Mouse (Mus musculus) liver, adult 2 months (tissue): ENCODE data around the gene Wnt11. TPM values are rescaled to one million over a fixed set of nuclear protein-coding genes. Genes with fewer than 3 reads are reported as not detected.

Experiments used
- DNase-seq: peaks from one replicate; pipeline ENCODE4 v3.0.0-alpha.2; 2011; ENCODE audit warnings: low read depth, low spot score; ENCODE audit errors: extremely low read depth
- H3K27ac ChIP-seq: fragments of 200-500 bp; replicated peaks from 2 replicates; pipeline ENCODE4 v1.5.1; 2012; ENCODE audit warnings: low read depth, mild to moderate bottlenecking, control low read depth, inconsistent platforms, low read length; ENCODE audit not compliant: insufficient read depth
- H3K27me3 ChIP-seq: fragments of 200-500 bp; 2 replicates; pipeline ENCODE4 v1.6.1; 2012; ENCODE audit warnings: mild to moderate bottlenecking, moderate library complexity, low read length, inconsistent platforms; ENCODE audit not compliant: control insufficient read depth, insufficient read depth
- H3K36me3 ChIP-seq: fragments of 200-500 bp; 2 replicates; pipeline ENCODE4 v1.6.1; 2012; ENCODE audit warnings: low read length, inconsistent platforms; ENCODE audit not compliant: control insufficient read depth, insufficient read depth
- H3K4me1 ChIP-seq: fragments of 200-500 bp; 2 replicates; pipeline ENCODE4 v1.6.1; 2011; ENCODE audit warnings: low read length; ENCODE audit not compliant: control insufficient read depth, insufficient read depth
- H3K4me3 ChIP-seq: fragments of 200-500 bp; 2 replicates; pipeline ENCODE4 v1.5.1; 2011; ENCODE audit warnings: low read depth, mild to moderate bottlenecking, control low read depth, low read length, moderate library complexity; ENCODE audit not compliant: insufficient read depth
- H3K79me2 ChIP-seq: fragments of 200-500 bp; 2 replicates; pipeline ENCODE4 v1.6.1; 2012; ENCODE audit warnings: inconsistent platforms, mild to moderate bottlenecking, low read length, moderate library complexity; ENCODE audit not compliant: control insufficient read depth, insufficient read depth
- H3K9ac ChIP-seq: fragments of 200-500 bp; 2 replicates; pipeline ENCODE4 v1.6.1; 2012; ENCODE audit warnings: low read depth, mild to moderate bottlenecking, control low read depth, inconsistent platforms, low read length
- CTCF ChIP-seq: fragments of 200-500 bp; IDR thresholded peaks from 2 replicates; pipeline ENCODE4 v1.5.1; 2011; ENCODE audit warnings: low read depth, low read length, control low read depth
- POLR2A ChIP-seq: fragments of 200-500 bp; IDR thresholded peaks from 2 replicates; pipeline ENCODE4 v1.6.1; 2011; ENCODE audit warnings: low read length, control low read depth; ENCODE audit not compliant: insufficient read depth; ENCODE audit errors: extremely low read depth
- WGBS: fragments of 180-500 bp; shearing (Covaris S2); methylation state at CpG from one replicate; pipeline ENCODE4 v1.1.7; 2018; 5-methylcytosine and 5-hydroxymethylcytosine counted together
- polyA plus RNA-seq: library from polyadenylated mRNA; depleted of rRNA; stranded (reverse); fragments of >200 nt; gene quantifications from 2 replicates; pipeline ENCODE4 v1.2.3, GENCODE M21; 2012
- total RNA-seq: library from RNA; depleted of rRNA; stranded (reverse); fragments of >200 nt; gene quantifications from 2 replicates; pipeline ENCODE4 v1.2.3, GENCODE M21; 2014

Gene Wnt11
- total and polyA plus RNA-seq, 2 experiments, result 0.21 to 0.55 TPM

DNA sequence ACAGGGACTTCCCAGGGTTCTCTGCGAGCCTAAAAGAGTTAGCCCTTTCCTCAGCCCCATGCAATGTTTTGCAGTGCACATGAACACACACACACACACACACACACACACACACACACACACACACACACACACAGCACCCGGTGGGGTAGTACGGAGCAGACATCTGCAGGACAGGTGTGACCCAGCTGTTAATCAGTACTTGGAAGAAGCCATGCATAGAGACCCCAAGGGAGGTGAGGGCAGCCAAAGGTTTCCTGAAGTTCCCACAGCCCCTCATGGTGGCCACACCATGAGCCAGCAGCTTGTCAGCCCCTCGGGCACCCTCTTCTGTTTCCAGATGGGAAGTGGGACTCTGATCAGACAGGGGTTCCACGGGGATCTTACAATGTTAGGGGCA, 28.1 kb downstream of the Wnt11 start:
- H3K27me3 ChIP-seq, result no peaks in the 10 kb centered on the region
- no peak overlapping the region for H3K4me3 ChIP-seq
- no peaks in the 10 kb centered on the region for H3K79me2 ChIP-seq
- no peak for TF ChIP-seq CTCF
- no peak for TF ChIP-seq POLR2A
- H3K27ac ChIP-seq, result no peak overlapping the region
- WGBS, result 81% methylated on average over 5 of the region's 5 CpGs
- no peaks in the 10 kb centered on the region for H3K36me3 ChIP-seq
- no peak overlapping the region for H3K9ac ChIP-seq
- DNase-seq, result no peak
- H3K4me1 ChIP-seq, result no peaks in the 10 kb centered on the region

DNA sequence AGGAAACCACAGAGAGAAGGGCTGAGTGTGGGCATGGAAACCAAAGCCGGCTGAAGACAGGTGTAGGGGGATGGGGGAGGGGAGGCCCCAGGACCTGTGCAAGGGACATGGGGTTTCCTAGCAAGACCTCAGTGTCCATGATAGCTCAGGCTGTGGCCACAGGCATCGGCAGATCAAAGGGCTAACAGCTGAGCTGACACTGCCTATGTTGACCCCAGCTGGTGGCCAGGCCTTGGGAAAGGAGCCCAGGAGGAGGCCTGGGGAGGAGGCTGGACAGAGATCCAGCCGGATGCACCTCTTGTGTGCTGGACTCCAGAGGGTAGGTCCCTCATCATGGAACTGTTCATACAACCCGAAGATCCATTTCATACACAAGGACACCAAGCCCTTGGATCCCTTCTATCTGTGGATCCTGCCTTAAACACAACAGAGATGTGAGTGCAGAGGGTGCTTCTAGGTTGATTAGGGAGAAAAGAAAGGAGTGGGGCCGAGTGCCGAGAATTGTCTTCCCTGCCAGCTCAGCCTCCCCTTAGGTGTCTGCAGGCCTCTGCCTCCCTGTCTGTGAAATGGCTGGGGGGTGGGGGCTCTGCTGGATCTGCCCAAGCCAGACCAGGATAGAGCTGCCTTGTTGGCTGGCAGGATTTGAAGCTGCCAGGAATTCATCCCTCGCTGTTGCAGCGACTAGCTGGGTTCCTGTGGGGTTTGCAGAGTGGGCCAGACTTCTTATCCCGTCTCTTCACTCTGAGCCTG, 29.2 kb downstream of the Wnt11 start:
- H3K79me2 ChIP-seq, result no peaks in the 10 kb centered on the region
- TF ChIP-seq CTCF, result no peak
- TF ChIP-seq POLR2A, result no peak
- DNase-seq, result peak; percentile 15
- H3K4me3 ChIP-seq, result no peak overlapping the region
- no peaks in the 10 kb centered on the region for H3K27me3 ChIP-seq
- no peaks in the 10 kb centered on the region for H3K36me3 ChIP-seq
- H3K27ac ChIP-seq, result no peak overlapping the region
- H3K4me1 ChIP-seq, result no peaks in the 10 kb centered on the region
- no peak overlapping the region for H3K9ac ChIP-seq
- 66% methylated on average over 9 of the region's 9 CpGs for WGBS

DNA sequence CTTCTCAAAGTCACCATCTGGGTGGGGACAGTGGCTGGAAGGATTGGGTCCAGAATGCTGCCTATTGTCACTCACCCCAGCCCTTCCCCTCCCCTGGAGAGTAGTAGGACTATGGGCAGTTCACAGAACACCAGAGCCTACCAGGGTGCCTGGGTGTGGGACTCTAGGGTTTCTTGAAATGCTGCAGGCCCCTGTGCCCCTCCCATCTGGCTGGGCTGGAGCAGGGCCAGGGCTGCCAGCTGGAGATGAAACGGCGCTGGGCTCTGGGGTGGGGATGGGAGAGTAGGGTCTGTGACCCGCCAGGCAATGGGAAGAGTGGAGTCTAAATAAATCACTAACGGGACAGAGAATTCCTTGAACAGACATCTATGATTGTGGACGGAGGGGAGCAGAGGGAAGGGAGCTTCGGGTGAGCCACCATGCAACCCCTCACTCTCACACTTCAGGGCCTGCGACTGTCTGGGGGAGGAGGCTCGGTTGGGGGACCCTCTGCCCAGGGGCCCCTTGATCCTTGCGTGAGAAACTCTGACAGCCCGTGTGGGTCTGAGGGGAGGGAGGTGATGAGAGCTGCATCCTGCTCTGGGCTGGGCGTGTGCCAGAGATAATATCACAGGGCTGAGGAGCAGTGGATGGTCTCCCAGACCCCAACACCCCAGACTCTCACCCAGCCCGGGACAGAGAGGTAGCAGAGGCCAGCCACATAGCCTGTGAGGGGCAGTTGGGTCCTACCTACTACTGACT, 32.3 kb downstream of the Wnt11 start:
- Histone ChIP-seq H3K79me2 (no peaks in the 10 kb centered on the region), H3K4me1 (no peaks in the 10 kb centered on the region), H3K4me3 (no peak overlapping the region), H3K9ac (no peak overlapping the region), H3K27ac (no peak overlapping the region), H3K27me3 (no peaks in the 10 kb centered on the region), H3K36me3 (no peaks in the 10 kb centered on the region)
- no peak for DNase-seq
- no peak for TF ChIP-seq CTCF
- TF ChIP-seq POLR2A, result no peak
- 54% methylated on average over 12 of the region's 12 CpGs for WGBS

DNA sequence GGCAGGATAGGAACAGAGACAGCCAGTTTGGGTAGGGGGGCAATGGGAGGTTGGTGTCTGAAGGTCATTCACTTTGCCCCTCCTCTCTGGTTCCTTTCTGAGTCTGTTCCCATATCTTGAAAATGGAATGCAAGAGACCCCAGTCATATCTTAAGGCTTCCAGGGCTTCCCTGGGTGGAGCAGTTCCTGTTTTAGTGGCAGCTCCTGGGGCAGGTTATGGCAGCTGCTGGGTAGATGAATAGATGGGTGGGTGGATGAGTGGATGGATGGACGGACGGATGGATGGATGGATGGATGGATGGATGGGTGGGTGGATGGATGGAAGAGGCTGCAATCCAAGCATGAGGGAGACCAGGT, 32.9 kb downstream of the Wnt11 start:
- 76% methylated on average over 2 of the region's 2 CpGs for WGBS

DNA sequence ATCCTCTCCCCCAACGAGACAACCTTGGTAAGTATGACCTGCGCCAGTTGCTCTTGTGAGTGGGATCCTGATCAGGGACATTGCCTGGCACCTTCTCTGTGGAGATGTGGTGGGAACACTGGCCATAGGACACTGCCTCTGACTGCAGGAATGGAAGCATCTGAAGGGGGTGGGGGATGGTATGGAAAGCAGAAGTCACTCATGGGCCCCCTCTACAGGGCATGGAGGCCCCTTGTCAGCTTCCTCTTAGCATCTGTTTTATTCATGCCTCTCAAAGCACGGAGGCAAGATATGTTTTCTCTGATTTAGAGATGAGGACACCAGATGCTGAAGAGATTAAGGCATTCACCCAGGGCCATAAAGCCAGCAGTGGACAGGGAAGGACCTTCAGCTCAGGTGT, 34.2 kb downstream of the Wnt11 start:
- Histone ChIP-seq H3K9ac (no peak overlapping the region), H3K27me3 (no peaks in the 10 kb centered on the region), H3K4me1 (no peaks in the 10 kb centered on the region), H3K27ac (no peak overlapping the region), H3K4me3 (no peak overlapping the region), H3K79me2 (no peaks in the 10 kb centered on the region), H3K36me3 (no peaks in the 10 kb centered on the region)
- WGBS, result 86% methylated on average over 3 of the region's 3 CpGs
- TF ChIP-seq CTCF (no peak), POLR2A (no peak)
- DNase-seq, result no peak

More for the DNA sequence above, 32.9 kb downstream of the Wnt11 start:
- TF ChIP-seq CTCF, result no peak
- no peak for TF ChIP-seq POLR2A
- no peak overlapping the region for H3K4me3 ChIP-seq
- H3K79me2 ChIP-seq, result no peaks in the 10 kb centered on the region
- no peaks in the 10 kb centered on the region for H3K36me3 ChIP-seq
- H3K4me1 ChIP-seq, result no peaks in the 10 kb centered on the region
- H3K27ac ChIP-seq, result no peak overlapping the region
- no peak for DNase-seq
- no peaks in the 10 kb centered on the region for H3K27me3 ChIP-seq
- H3K9ac ChIP-seq, result no peak overlapping the region

DNA sequence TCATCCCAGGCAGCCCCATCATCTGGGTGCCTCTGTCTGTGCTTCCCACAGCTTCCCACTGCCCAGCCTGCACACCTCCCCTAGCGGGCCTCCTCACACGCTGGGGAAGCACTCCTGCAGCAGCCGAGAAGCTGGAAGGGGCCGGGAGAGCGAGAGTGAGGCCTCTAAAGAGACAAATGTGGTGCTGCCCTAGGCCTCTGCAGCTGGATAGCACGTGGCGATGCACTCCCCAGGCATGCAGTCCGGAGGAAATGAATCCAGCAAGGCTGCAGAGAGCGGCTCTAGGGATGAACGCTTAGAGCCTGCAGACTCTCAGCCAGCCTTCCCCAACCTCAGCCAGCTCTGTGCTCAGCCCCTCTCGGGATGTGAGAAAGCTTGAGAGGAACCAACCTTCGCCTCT, 35.9 kb downstream of the Wnt11 start:
- TF ChIP-seq POLR2A (no peak), CTCF (no peak)
- no peak overlapping the region for H3K9ac ChIP-seq

More for the DNA sequence above, 35.9 kb downstream of the Wnt11 start:
- H3K27ac ChIP-seq, result no peak overlapping the region
- no peaks in the 10 kb centered on the region for H3K27me3 ChIP-seq
- H3K36me3 ChIP-seq, result no peaks in the 10 kb centered on the region
- no peak for DNase-seq
- H3K79me2 ChIP-seq, result no peaks in the 10 kb centered on the region
- 71% methylated on average over 12 of the region's 12 CpGs for WGBS
- no peak overlapping the region for H3K4me3 ChIP-seq
- no peaks in the 10 kb centered on the region for H3K4me1 ChIP-seq
